Mouse (Mus musculus) heart, adult 2 months (tissue): ENCODE measurements at regions not wholly inside any gene's neighbourhood (a gene's known extent, or its start where the extent isn't known, plus 50 kb on each side); places are given as distances from the start of the nearest gene placed in this dataset.

Experiments used
- CTCF ChIP-seq: fragments of 200-600 bp; IDR thresholded peaks from 2 replicates; pipeline ENCODE4 v1.8.1; 2022; ENCODE audit warnings: antibody characterized with exemption, mild to moderate bottlenecking, moderate library complexity
- EP300 ChIP-seq: fragments of 200-500 bp; IDR thresholded peaks from 2 replicates; pipeline ENCODE4 v1.6.1; 2011; ENCODE audit warnings: low read depth, low read length, control low read depth; ENCODE audit not compliant: insufficient read depth
- POLR2A ChIP-seq: fragments of 200-500 bp; IDR thresholded peaks from 2 replicates; pipeline ENCODE4 v1.6.1; 2011; ENCODE audit warnings: mild to moderate bottlenecking, low read depth, low read length, control low read depth; ENCODE audit not compliant: insufficient read depth

- no peak for TF ChIP-seq CTCF
- TF ChIP-seq POLR2A = no peak
- no peak for TF ChIP-seq EP300
Measured at GRCm38 (mm10) chr3:100365354-100365945, 123.7 kb downstream of the Tent5c start.
